ENCODE assay signal across 12 mouse cellular contexts in genomic region chr17:27500811-27501210, GRCm38 (mm10). TPM values are rescaled to one million over a fixed set of nuclear protein-coding genes. Genes with fewer than 3 reads are reported as not detected.
DNase-seq lines count a peak whose midpoint lies in the region; ATAC-seq lines count a peak whose summit lies in the region.
"Had no signal": no experiment of that assay in that cellular context is flagged by ENCODE, and none has a peak within 500 bp of the region (broad histone marks: within the 10 kb centered on the region; RNA-seq: fewer than 3 reads in every experiment).

No protein-coding gene starts in this region.

- WGBS in forebrain, embryonic 12.5 days, result 35% methylated on average over 4 of the region's 4 CpGs
- 32% methylated on average over 4 of the region's 4 CpGs for WGBS in midbrain, embryonic 11.5 days

- peaks cover 68% of the 10 kb centered on the region for H3K4me1 ChIP-seq in forebrain, embryonic 12.5 days
- peaks cover 50% of the 10 kb centered on the region for H3K4me1 ChIP-seq in midbrain, embryonic 11.5 days (ENCODE audit: control insufficient read depth, insufficient read depth, low read length)

- peak; percentile 71 for DNase-seq in cerebellum, adult 11-12 months
- no peak for DNase-seq in cerebellum, postnatal 10 days
- peak; percentile 58 for DNase-seq in Muller cell, postnatal 12 days (ENCODE audit: inconsistent ontology term)
- DNase-seq in midbrain, embryonic 11.5 days (ENCODE audit: low spot score, missing footprints), result peak; percentile 89
- DNase-seq in lung, postnatal 4 days, result no peak
- DNase-seq in kidney, postnatal 4 days, result no peak
- no peak for DNase-seq in left cerebral cortex, postnatal 4 days
- DNase-seq: kidney, adult 11 months; right cerebral cortex, postnatal 4 days had no signal

- H3K9me3 ChIP-seq in forebrain, embryonic 12.5 days, result no peaks in the 10 kb centered on the region
- no peaks in the 10 kb centered on the region for H3K9me3 ChIP-seq in midbrain, embryonic 11.5 days (ENCODE audit: control insufficient read depth, low read length)
- H3K9me3 ChIP-seq: embryonic facial prominence, embryonic 15.5 days had no signal

- intact Hi-C loops in left cerebral cortex, postnatal 4 days (cut with DNase I), result no loop called here

- H3K36me3 ChIP-seq in forebrain, embryonic 12.5 days (replicated peaks), result no peaks in the 10 kb centered on the region
- no peaks in the 10 kb centered on the region for H3K36me3 ChIP-seq in midbrain, embryonic 11.5 days (ENCODE audit: control insufficient read depth, insufficient read depth, low read length)
- H3K36me3 ChIP-seq: embryonic facial prominence, embryonic 15.5 days had no signal

- H3K4me3 ChIP-seq in forebrain, embryonic 12.5 days (replicated peaks), result no peak overlapping the region
- no peak overlapping the region for H3K4me3 ChIP-seq in midbrain, embryonic 11.5 days (ENCODE audit: low read depth, low read length)
- H3K4me3 ChIP-seq: embryonic facial prominence, embryonic 15.5 days had no signal

- ATAC-seq in forebrain, embryonic 12.5 days (ENCODE audit: low FRiP score), result peak; percentile 21; the same call in 1 of the 2 replicates
- peak; percentile 7 for ATAC-seq in midbrain, embryonic 11.5 days (ENCODE audit: low FRiP score)

- peak overlapping the region; percentile 41 for H3K4me2 ChIP-seq in forebrain, embryonic 12.5 days
- H3K4me2 ChIP-seq in midbrain, embryonic 11.5 days, result peak overlapping the region; percentile 38

- H3K27me3 ChIP-seq in forebrain, embryonic 12.5 days, result 0 out of 2 replicates have a peak, but pooled peaks cover 3% of the 10 kb centered on the region
- no peaks in the 10 kb centered on the region for H3K27me3 ChIP-seq in midbrain, embryonic 11.5 days (ENCODE audit: control insufficient read depth, insufficient read depth, low read length)

- peak overlapping the region; percentile 93 for H3K27ac ChIP-seq in forebrain, embryonic 12.5 days
- peak overlapping the region; percentile 88 for H3K27ac ChIP-seq in midbrain, embryonic 11.5 days (ENCODE audit: low read depth, low read length)
- H3K27ac ChIP-seq: embryonic facial prominence, embryonic 15.5 days had no signal

- peak overlapping the region; percentile 38; the same call in 1 of the 2 replicates for H3K9ac ChIP-seq in forebrain, embryonic 12.5 days
- peak overlapping the region; percentile 64 for H3K9ac ChIP-seq in midbrain, embryonic 11.5 days (ENCODE audit: low read length)
- H3K9ac ChIP-seq: embryonic facial prominence, embryonic 15.5 days; liver, postnatal 0 days had no signal

RNA-seq across cellular contexts. Expression of gene Grm4, which starts 20.4 kb away (rescaled TPM):
- 2.4 TPM in 2 replicates for polyA plus RNA-seq in forebrain, embryonic 12.5 days (2016; fragmentation: Nextera tagmentation; extraction: Ambion mirVana)
- 3.5 and 3.6 TPM in 2 replicates for polyA plus RNA-seq in midbrain, embryonic 11.5 days (2014; fragmentation: Nextera tagmentation; extraction: Ambion mirVana)
- total RNA-seq in left cerebral cortex, postnatal 4 days (2021), result 10 to 100 TPM; 14.4 to 18.2 TPM
- polyA plus RNA-seq: liver, postnatal 0 days had no signal

RNA-seq across cellular contexts. Expression of gene Hmga1, which starts 55.5 kb away (rescaled TPM):
- polyA plus RNA-seq in forebrain, embryonic 12.5 days (2016; fragmentation: Nextera tagmentation; extraction: Ambion mirVana), result 214 and 228 TPM in 2 replicates
- polyA plus RNA-seq in midbrain, embryonic 11.5 days (2014; fragmentation: Nextera tagmentation; extraction: Ambion mirVana), result 354 and 406 TPM in 2 replicates
- total RNA-seq in left cerebral cortex, postnatal 4 days (2021), result 10 to 100 TPM; 43.6 to 45.5 TPM

Comparison
In these comparisons a context has a peak if more than half of its experiments do, and no peak if none do; other contexts are left out.
1. DNase-seq: peak in cerebellum, adult 11-12 months (single experiment), Muller cell, postnatal 12 days (single experiment) and midbrain, embryonic 11.5 days (single experiment); none in cerebellum, postnatal 10 days (0 of 2), lung, postnatal 4 days (0 of 2), kidney, postnatal 4 days (0 of 2) and left cerebral cortex, postnatal 4 days (single experiment).